ENCODE assay signal across 14 mouse cellular contexts in the genomic region with DNA sequence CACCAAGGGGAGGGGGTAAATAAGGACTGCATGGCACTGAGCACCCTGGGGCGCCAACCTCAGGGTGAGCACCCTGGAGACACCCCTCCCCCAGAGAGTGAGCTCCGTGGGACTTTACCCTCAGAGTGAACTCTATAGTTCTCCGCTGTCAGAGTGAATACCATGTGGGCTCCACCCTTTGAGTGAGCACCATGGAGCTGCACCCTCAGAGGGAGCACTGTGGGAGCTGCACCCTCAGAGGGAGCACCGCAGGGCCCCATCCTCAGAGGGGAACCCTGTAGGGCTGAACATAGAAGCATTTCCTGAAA. TPM values are rescaled to one million over a fixed set of nuclear protein-coding genes. Genes with fewer than 3 reads are reported as not detected.
DNase-seq lines count a peak whose midpoint lies in the region; ATAC-seq and TF ChIP-seq lines count a peak whose summit lies in the region.
"Had no signal": no experiment of that assay in that cellular context is flagged by ENCODE, and none has a peak within 500 bp of the region (broad histone marks: within the 10 kb centered on the region; RNA-seq: fewer than 3 reads in every experiment).

No protein-coding gene starts in this region.

- H3K4me1 ChIP-seq in kidney, embryonic 14.5 days (ENCODE audit: control insufficient read depth, insufficient read depth, low read length) = 0 out of 2 replicates have a peak, but pooled peaks cover 4% of the 10 kb centered on the region
- 0 out of 2 replicates have a peak, but pooled peaks cover 5% of the 10 kb centered on the region for H3K4me1 ChIP-seq in lung, postnatal 0 days (ENCODE audit: insufficient read depth, low read depth, low read length)
- H3K4me1 ChIP-seq in small intestine, adult 2 months (ENCODE audit: control insufficient read depth, insufficient read depth, insufficient read length, low read length) = peaks cover 25% of the 10 kb centered on the region

- 79% methylated on average over 4 of the region's 4 CpGs for WGBS in kidney, embryonic 14.5 days
- WGBS in lung, postnatal 0 days = 66% methylated on average over 4 of the region's 4 CpGs
- 39% methylated on average over 4 of the region's 4 CpGs for WGBS in small intestine, adult 2 months

- H3K9ac ChIP-seq in kidney, embryonic 14.5 days (ENCODE audit: low read depth, low read length) = no peak overlapping the region
- no peak overlapping the region for H3K9ac ChIP-seq in lung, postnatal 0 days (replicated peaks; ENCODE audit: low read depth)
- H3K9ac ChIP-seq: heart, embryonic 15.5 days; liver, postnatal 0 days had no signal

- H3K4me3 ChIP-seq in kidney, embryonic 14.5 days (ENCODE audit: low read length) = no peak overlapping the region
- no peak overlapping the region for H3K4me3 ChIP-seq in lung, postnatal 0 days (ENCODE audit: low read depth, low read length)
- peak overlapping the region; percentile 24 for H3K4me3 ChIP-seq in small intestine, adult 2 months (ENCODE audit: low read depth, low read length)
- H3K4me3 ChIP-seq: embryonic facial prominence, embryonic 10.5 days; heart, adult 2 months; heart, embryonic 15.5 days; hindbrain, embryonic 10.5 days; limb, embryonic 10.5 days had no signal

- no peak overlapping the region for H3K27ac ChIP-seq in kidney, embryonic 14.5 days (ENCODE audit: low read depth, low read length)
- H3K27ac ChIP-seq in lung, postnatal 0 days (ENCODE audit: low read length) = no peak overlapping the region
- peak overlapping the region; percentile 85 for H3K27ac ChIP-seq in small intestine, adult 2 months (ENCODE audit: insufficient read depth, low read depth, low read length)
- H3K27ac ChIP-seq: embryonic facial prominence, embryonic 10.5 days; heart, adult 2 months; heart, embryonic 15.5 days; limb, embryonic 10.5 days had no signal

- no peak for TF ChIP-seq EP300 in lung, postnatal 0 days (IDR thresholded peaks at IDR 0.05)

- H3K9me3 ChIP-seq in kidney, embryonic 14.5 days (ENCODE audit: control insufficient read depth, low read length) = no peaks in the 10 kb centered on the region
- no peaks in the 10 kb centered on the region for H3K9me3 ChIP-seq in lung, postnatal 0 days (ENCODE audit: low read length)
- H3K9me3 ChIP-seq: embryonic facial prominence, embryonic 10.5 days; heart, embryonic 15.5 days; hindbrain, embryonic 10.5 days; limb, embryonic 10.5 days had no signal

- ATAC-seq in kidney, embryonic 14.5 days (ENCODE audit: low FRiP score, low TSS enrichment) = 0 out of 2 replicates have a peak, but pooled peaks have one; percentile 3
- peak; percentile 6; the same call in 1 of the 2 replicates for ATAC-seq in lung, postnatal 0 days
- ATAC-seq: liver, postnatal 0 days had no signal

- no peaks in the 10 kb centered on the region for H3K36me3 ChIP-seq in kidney, embryonic 14.5 days (ENCODE audit: control insufficient read depth, insufficient read depth, low read length)
- H3K36me3 ChIP-seq in lung, postnatal 0 days (ENCODE audit: insufficient read depth, low read length) = no peaks in the 10 kb centered on the region
- H3K36me3 ChIP-seq in small intestine, adult 2 months (ENCODE audit: control insufficient read depth, insufficient read depth, low read length) = no peaks in the 10 kb centered on the region
- H3K36me3 ChIP-seq: embryonic facial prominence, embryonic 10.5 days; heart, embryonic 15.5 days; hindbrain, embryonic 10.5 days; limb, embryonic 10.5 days had no signal

- no peaks in the 10 kb centered on the region for H3K27me3 ChIP-seq in kidney, embryonic 14.5 days (ENCODE audit: control insufficient read depth, insufficient read depth, low read length)
- no peaks in the 10 kb centered on the region for H3K27me3 ChIP-seq in lung, postnatal 0 days (replicated peaks; ENCODE audit: insufficient read depth, low read length)
- no peaks in the 10 kb centered on the region for H3K27me3 ChIP-seq in small intestine, adult 2 months (ENCODE audit: control insufficient read depth, insufficient read depth, low read length)
- H3K27me3 ChIP-seq: heart, embryonic 15.5 days had no signal

- TF ChIP-seq POLR2A in small intestine, adult 2 months (IDR thresholded peaks at IDR 0.05; ENCODE audit: low read depth, low read length) = no peak

- DNase-seq in kidney, adult 8-10 months = no peak
- no peak for DNase-seq in lung, postnatal 0 days (ENCODE audit: low spot score)
- DNase-seq in lung, postnatal 4 days = no peak
- DNase-seq in kidney, postnatal 10 days = peak; percentile 60
- no peak for DNase-seq in cerebellum, postnatal 36 days
- DNase-seq: layer of hippocampus, adult 9-11 months had no signal

- no peak overlapping the region for H3K4me2 ChIP-seq in kidney, embryonic 14.5 days (replicated peaks; ENCODE audit: low read depth, low read length)
- no peak overlapping the region for H3K4me2 ChIP-seq in lung, postnatal 0 days (replicated peaks; ENCODE audit: low read depth, low read length)
- H3K4me2 ChIP-seq: heart, embryonic 15.5 days had no signal

- TF ChIP-seq CTCF in lung, postnatal 0 days (IDR thresholded peaks at IDR 0.05) = no peak
- TF ChIP-seq CTCF in small intestine, adult 2 months (IDR thresholded peaks at IDR 0.05; ENCODE audit: extremely low read depth, insufficient read length, insufficient replicate concordance, low read depth, low read length) = no peak

RNA-seq across cellular contexts. Expression of a gene that starts 2.8 kb away (rescaled TPM):
- 27.2 and 34.8 TPM in 2 replicates for polyA plus RNA-seq in kidney, embryonic 14.5 days (2014; fragmentation: Nextera tagmentation; extraction: Ambion mirVana)
- polyA plus RNA-seq in lung, postnatal 0 days (2015; fragmentation: Nextera tagmentation; extraction: Ambion mirVana) = 8.8 and 9.2 TPM in 2 replicates
- 43.2 and 82.9 TPM in 2 replicates for polyA plus RNA-seq in small intestine, adult 2 months (2012; rRNA removed)

RNA-seq across cellular contexts. Expression of a gene that starts 47.6 kb away (rescaled TPM):
- 8.7 and 10.2 TPM in 2 replicates for polyA plus RNA-seq in kidney, embryonic 14.5 days (2014; fragmentation: Nextera tagmentation; extraction: Ambion mirVana)
- polyA plus RNA-seq in lung, postnatal 0 days (2015; fragmentation: Nextera tagmentation; extraction: Ambion mirVana) = 15.9 and 19.4 TPM in 2 replicates
- polyA plus RNA-seq in small intestine, adult 2 months (2012; rRNA removed) = 4.2 and 6.3 TPM in 2 replicates
